Mouse (Mus musculus) adrenal gland, postnatal 14 days (tissue): ENCODE measurements around the gene Mllt10. TPM values are rescaled to one million over a fixed set of nuclear protein-coding genes. Genes with fewer than 3 reads are reported as not detected.

Source experiments
- DNase-seq: peaks from one replicate; pipeline ENCODE4 v3.0.0; 2021; ENCODE audit warnings: mixed read lengths
- total RNA-seq: library from RNA; stranded (reverse); gene quantifications from 2 replicates; pipeline ENCODE4 v1.2.3, GENCODE M21; 2021

The Mllt10 gene
- total RNA-seq, 1 experiment from 2014 or later, result 39.1 TPM

DNA sequence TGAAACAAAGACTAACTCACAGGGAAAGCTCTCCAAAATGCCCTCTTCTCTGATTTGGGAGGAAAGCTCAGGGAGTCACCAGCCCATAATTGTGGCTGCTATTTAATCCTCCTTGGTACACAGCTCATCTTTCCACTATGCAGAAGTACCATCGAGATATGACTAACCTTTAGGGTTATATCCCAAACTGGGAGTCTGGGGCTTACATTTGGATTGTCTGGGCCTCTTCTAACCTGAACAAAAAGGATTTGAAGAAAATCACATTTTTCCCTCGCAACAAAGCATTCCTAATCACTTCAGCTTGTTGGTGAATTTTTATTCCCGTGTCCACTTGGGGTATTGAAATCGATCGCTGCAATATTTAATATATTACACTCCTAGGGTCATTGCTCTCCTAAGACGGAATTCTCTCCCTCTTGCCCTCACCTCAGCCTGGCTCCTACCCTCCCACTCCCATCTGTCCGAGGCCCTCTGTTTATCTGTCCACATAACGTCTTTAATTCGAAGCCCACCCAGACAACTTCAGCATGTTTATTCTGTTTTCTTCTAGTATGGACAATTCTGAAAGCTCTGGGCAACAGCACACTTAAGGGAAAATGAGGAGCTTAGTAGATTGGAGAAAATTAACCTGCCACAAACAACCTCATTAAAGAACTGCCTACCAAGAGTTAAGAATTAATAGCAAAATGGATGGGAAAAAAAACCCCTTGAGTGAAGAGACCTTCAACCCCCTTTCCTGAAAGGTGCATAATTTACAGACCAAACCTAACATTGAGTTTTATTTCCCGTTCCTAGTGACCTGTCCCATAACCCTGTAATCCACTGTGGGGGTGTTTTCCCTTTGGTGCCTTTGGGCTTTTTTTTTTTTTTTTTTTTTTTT, 20.4 kb upstream of the Mllt10 start:
- DNase-seq, result no peak

DNA sequence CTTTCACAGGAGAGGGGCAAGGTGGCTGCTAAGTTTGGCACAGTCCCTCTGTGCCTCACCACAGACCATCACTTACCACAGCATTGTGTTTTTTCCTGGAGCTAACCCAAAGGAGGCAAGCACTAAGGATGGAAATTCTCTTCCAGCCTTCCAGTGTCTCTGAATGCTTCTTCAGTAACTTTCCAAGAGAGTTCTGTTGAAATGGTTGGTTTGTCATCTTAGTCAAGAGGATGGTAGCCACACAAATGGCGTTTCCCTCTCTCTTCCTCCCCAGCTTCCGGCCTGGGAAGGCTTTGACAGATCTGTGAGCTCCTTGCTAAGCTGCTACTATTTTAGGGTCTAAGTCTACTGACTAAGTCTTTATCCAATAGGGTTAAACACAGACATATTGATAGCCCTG, 17.5 kb upstream of the Mllt10 start, which contains the start of gene A930004D18Rik:
TSS of gene A930004D18Rik (minus strand) at position 247 of the 400 bp plus-strand sequence.
- no peak for DNase-seq

DNA sequence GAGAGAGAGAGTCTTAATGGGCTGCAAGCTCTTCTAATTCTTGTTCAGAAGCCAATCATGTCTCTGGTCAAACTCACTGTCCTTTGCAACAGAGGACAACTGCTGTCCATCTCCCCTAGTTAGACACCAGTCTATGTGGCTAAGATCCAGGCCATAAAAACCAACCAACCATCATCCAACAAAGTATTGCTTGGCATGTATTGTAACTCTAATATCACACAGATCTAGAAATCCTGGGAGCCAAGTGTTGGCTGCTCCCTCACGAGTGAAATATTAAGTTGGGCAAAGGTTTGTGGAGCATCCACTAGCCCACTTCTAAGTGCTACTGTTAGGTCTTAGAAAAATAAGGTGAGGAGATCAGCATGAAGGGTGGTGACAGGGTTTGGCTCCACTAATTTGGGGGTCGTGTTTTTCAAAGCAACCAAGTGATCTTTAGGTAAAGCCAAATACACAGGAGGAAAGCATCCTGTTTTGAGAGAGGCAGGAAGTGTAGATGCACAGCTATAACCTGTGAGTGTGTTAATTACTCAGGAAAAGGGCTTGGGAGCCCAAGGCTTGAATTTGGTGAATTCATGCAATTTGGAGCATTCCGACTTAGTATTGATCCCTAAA, 16.8 kb upstream of the Mllt10 start:
- DNase-seq, result no peak

DNA sequence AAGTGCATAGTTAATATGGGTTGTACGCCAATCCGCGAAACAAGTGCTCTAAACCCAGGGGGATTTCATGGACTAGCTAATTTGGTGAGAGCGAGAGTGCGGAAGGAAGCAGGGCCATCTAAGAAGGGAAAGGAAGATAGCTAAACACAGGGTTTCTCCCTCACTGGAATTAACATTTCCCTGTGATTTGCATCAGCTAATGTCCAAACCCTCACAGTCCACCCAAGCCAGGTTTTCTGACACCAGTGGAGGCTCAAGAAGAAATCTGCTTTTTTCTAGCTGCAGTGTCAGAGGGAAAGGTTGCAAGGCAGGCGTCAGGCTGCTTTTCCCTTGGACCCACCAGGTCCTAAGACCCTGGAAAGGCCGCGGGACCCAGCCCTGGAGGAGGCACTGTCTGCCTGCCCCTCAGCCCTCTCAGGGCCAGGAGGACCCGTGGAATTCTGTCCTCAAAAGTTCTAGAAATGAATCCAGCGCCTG, 16.1 kb upstream of the Mllt10 start:
- DNase-seq, result no peak

DNA sequence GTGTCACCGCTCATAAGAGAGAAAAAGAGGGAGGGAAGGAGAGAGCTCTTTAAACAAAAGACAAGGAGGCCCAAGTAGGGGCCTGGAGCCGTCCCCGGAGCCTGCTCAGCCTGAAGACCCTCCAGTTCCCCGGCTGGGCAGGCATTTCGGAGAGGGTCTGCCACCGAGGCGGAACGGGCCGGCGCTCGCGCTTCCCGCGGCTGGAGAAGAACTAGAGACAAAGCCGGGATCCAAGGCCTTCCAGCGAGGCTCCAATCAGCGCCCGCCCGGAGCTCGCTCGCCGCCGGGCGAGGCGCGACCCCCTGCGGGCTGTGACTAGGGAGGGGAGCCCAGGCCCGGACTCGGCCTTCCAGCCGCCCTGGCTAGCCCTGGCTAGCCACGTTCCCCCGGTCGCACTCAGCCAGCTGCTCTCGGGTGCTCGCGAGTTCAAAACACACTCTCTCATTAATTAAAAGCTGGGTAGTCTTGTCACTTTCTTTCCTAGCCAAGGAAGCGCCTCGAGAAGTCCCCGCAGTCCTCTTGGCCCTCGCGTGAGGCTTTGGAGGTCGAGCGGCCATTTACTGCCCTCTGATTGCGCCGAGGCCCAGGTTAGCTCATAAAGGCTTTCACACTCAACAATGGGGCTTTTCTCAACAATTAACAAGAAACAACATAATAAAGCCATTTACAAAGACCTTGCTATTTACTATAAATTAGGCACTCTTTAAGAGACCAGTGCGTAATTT, 15.3 kb upstream of the Mllt10 start:
- DNase-seq, result no peak

DNA sequence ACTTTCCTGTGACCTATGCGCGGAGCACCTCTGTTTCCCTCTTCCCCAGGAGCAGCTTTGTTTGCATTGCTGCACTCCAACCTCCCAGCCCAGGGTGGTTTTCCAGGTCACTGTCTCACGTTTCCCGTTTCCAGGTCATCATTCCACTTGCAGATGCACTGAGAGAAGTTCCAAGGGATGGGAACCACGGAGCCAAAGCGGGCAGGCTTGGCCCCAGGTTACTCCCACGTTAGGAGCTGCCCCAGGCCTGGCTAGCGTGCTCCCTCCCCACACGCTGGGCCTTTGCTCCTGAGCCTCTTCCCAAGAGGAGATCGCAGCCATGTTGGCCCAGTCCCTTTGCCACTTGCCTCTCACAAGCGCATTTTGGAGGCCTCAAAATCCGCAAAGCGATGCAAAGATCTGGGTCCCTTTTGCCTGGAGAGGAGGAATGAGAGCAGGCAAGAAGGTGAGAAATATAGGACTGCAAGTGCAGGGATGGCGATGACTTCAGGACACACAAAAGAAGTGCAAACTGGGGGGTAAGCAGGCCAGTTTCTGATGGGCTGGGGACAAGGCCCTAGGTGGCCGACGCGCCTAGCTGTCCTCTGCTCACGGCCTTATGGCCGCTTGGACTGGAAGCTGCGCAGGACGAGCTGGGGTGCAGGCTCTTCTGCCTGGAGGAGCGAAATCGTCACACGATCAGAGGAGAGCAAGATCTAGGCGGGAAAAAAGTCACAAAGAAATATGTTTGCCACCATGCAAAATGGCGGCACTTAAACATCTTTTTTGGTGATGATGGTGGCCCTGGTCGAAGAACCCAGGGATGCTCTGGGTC, 14.5 kb upstream of the Mllt10 start:
- DNase-seq, result no peak

DNA sequence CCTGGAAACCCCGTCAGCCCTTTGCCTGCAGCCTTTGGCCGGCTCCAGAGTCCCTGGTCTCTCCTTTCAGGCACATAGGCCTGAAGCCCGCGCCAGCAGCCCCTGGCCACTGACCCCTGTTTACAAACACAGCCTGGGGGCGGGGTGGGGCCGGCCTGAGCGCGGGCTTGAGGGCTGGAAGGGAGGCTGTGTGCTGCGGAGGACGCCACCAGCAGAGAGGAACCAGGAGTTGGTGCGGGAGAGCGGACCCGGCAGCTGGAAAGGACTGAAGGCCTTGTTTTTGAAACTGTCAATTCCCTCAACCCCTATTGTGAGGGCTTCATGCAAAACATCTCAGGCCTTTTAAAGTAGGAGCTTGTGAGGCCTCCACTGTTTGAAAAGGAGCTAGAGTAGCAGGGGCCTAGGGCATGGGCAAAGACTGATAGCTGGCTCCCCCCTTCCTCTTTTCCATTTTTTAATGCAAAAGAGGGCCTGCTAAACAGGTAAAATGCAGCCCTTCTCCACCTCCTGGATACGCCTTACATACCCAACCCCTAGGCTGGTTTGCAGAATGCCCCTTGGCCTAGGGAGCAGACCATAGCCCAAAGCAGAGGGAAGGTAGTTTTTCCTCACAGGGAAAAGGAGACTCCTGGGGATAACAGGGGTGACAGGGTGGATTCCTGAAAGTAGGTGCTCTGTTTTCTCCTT, 13.7 kb upstream of the Mllt10 start:
- no peak for DNase-seq

DNA sequence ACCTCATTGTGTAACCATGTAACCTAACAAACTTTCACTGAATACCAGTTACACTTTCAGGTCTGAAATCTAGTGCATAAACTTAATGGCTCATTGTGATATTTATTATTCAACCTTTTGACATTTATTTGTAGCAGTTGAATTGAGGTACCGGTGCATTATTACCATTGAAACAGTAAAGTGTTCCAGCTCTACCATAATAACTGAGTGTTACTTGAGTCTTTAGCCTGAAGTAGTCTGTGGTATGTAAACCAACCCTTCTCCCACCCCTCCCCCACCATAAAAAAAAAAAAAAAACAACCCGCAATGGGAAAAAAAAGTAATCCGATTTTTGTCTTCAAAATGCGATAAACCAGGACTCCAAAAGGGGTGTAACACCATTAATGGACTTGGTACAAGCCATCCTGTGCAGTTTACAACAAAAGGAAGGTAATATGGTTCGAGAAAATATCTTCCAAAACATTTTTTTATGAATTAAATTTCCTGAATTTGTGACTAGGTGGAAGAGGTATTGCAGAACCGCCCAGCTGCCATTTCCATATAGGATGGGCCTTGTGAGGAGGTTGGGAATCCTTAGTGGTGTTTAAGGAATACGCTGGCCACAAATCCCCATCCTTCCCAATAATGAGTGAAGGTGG, 9.8 kb upstream of the Mllt10 start:
- no peak for DNase-seq

DNA sequence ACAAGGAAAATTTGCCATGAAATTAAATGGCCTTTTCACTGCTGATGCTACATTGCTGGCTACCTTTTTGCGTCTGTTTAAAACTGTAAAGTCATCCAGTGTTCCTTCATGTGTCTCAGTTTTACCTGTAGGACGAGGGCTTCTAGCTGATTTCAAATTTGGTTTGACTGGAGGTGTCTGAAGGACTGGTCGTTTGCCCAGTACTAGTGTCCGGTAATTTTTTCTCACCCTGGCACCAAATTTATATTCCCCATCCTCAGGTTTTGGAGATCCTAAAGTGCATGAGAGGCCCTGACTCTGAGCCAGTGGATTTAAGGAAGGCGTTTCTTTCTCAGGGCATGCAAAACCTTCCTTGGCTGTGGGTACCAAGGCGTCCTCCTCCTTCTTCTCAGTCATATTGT, 9.3 kb upstream of the Mllt10 start:
- DNase-seq, result no peak

DNA sequence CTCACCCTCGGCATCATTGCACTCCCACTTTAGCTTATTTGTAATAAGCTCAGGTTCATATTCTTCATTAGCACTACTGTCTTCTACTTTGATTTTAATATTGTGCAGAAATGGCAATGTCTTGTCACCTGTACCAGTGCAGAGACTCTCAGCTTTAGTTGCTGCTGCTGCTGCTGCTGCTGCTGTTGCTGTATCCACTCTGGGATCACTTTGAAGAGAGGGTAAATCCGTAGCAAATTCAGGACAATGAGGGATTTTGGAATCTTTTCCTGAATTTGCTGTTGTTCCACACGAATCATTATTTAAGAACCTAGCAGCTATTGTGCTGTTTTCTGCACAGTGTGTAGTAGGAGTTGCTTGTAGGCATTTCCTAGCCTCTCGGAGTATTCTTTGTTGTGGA, 8.9 kb upstream of the Mllt10 start:
- DNase-seq, result no peak

DNA sequence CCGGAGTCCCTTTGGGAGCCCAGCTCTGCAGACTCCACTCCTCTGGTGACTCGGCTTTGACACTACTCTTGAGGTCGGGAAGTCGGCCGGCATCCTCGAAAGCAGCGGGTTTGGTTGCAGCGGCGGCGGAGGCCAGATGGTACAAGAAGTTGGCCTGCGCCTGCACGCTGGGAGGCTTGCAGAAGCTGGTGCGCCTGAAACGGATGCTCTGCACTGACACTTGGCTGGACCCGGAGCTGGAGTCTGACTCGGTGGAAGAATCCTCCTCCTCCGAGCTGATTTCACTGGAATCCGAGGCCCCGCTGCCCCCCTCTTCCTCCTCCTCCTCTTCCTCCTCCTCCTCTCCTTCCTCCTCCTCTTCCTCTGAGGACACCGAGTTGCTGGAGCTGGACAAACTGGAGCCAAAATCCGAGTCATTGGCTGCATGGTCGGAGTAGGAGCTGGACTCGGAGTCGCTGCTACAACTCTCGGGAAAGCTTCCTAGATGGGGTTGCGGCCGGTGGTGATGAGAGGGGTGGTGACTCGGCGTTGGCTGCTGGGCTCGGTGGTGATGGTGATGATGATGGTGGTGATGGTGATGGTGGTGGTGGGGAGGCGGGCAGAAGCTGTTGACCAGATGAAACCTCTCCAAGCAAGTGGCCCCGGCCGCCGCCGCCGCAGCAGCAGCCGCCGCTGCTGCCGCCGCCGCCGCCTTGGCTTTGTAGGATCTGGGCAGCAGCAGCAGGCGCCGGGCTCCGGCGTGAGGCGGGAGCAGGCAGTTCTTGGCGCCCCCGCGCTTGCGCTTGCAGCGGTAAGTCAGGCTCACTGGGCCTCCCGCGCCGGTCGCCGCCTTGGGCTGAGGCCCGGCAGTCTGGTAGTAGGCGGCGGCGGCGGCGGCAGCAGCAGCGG, 8.0 kb upstream of the Mllt10 start:
- peak; percentile 82 for DNase-seq

DNA sequence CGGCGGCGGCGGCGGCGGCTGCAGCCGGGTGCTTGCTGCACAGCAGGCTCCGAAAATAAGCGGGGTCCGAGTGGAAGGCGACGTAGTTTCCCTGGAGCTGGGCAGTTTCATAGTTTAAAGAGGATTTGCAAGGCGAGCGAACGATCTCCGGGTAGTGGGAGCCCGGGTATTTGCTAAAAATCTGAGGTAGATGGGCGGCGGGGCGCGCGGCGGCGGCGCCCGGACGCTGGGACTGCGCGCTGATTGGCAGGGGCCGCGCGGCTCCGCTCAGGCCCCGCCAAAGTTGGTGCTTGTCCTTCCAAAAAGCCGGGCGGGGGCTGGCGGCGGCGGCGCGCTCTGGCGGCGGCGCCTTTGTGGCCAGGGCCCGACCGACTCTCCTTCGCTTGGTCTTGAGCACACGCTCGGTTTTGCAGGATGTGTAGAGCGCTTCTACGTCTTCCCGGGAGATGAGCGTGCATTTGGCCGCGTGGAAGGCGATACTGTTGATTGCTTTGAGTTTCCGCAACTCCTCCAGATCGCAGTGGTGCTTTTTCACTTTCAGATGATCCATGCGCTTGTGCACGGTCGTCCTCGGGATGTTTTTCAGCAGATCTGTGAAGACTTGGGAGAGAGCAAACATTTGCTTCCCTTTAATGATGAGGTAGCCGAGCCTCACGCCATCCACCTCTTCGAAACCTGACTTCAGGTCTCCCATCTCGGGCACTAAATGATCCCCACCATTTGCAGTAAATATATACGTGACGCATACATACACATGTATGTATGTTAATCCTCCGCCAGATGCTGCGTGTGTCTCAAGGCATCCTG, 7.2 kb upstream of the Mllt10 start:
- peak; percentile 90 for DNase-seq

DNA sequence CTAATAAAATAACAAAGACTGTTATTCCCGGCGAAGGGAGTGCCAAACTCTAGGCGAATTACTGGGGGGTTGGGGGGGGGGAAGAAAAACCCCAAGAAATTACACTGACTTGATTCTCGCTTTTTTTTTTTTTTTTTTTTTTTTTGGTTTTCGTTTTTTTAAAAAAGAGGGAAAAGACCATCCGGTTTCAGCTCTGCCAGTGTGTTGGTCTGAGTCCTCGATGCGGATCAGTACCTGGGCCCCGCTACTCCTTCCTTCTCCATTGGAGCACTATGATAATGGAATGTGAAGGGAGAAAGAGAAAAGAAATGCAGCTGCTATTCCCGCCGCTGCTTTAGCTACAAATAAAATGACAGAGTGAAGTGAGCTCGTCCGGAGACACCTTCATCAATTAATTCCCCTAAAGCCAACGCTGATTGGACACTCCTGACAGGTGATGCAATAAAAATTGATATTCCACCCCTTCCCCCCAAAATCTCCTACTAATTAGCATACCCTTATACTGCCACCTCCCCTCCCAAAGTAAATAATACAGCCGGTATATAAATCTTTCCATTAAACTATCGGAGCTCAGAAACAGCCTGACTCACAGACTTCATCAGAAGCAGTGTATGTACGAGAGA, 6.5 kb upstream of the Mllt10 start, which contains the start of gene Skida1:
TSS of gene Skida1 (minus strand) at position 599 of the 623 bp plus-strand sequence.
- DNase-seq, result peak; percentile 58

DNA sequence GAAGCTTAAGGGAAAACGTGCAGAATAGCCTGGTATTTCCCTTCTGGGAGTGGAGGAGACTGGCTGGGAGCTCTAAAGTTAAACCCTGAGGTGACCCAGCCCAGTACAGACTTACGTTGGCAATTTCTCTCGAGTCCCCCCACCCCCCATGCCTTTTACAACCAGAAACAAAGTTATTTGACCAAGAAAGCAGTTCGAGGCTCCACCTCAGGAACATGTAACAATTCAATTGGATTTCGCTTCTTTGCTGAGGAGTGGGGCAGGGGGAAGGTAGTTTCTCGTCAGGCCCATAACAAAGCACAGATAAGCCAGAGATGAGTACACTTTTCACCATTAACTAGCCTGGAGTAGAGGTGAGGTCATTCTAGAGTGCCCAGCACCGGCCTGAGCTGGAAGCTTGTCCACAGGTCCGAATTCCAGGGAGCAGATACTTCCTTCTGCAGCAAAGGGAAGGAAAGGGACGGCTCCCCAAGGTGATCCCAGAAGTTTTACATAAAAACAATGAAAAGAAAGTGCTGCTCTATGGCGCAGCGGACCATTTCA, 5.7 kb upstream of the Mllt10 start:
- no peak for DNase-seq

DNA sequence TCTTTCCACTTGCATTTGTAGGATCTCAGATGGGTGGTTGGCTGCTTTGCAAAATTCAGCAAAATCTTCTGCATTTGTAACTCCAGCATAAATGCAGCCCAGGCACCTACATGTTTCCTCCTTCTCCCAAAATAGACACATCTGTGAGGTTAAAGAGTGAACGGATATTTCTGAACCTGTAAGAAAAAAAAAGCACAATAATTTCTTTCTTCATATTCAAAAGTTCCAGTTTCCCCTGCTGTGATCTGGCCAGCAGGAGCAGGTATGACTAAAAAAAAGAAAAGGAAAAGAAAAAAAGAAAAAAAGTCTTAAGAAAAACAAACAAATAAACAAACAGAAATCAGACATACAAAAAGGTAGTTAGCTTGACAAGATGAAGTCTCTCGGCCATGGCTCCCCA, 5.0 kb upstream of the Mllt10 start:
- no peak for DNase-seq

DNA sequence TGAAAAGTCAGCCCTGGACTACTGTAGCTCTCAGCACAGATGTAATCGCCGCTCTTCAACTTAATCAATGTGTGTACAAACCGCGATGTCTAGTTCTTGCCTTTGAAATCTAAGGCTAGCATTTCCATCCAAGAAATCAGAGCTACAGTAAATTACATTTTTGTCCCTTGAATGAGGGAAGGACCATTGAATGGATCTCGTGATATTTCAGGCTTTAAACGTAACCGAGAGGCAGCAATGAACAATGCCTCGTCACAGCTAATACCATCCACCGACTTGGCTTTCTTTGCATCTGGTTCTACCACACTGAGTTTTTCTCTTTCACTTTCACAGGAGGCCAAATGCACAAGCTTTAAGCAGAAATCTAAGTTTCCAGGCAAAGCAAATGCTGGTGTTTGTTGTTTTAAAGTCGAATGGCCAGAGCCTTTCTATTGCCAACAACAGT, 4.5 kb upstream of the Mllt10 start:
- DNase-seq, result no peak

DNA sequence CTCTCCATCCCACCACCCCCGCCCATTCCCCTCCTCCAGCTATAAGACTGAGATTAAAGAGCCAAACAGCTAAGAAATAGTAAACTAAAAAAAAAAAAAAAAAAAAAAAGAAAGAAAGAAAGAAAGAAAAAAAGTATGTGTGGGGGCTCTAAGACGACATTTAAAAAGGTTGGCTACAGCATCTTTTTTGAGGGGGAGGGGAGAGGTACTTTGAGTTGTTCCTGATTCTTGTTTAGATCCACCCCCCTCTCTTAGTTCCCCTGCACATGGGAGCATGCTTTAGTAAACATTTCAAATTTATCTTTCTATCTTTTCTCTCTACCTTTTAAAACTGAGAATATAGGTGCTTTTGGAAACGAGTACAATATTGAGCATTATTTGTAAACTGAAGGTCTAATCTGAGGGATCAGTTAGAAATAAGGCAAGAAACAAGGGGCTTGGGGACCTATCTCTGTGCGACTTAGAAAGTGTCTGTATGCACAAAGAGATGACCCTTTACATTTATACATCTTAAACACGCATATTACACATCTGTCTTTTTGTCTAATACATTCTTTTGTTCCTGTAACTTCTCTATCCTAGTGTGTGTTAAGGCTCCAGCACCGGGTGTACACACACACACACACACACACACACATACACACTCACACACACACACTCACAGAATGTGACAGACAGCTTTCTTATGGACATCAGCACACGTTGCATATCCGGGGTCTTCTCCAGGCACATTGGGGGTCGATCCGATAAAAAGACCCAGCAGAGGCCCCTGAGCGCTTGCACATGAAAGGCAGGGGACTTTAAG, 3.8 kb upstream of the Mllt10 start:
- DNase-seq, result no peak
